Mouse (Mus musculus): ENCODE results near the gene Lman1l. TPM values are rescaled to one million over a fixed set of nuclear protein-coding genes. Genes with fewer than 3 reads are reported as not detected.

Gene Lman1l
- 0.20 TPM for polyA plus RNA-seq (2017; shearing (Covaris generic))

GRCm38 (mm10) chr9:57620674-57621073, at the start of gene Lman1l:
TSS of gene Lman1l (minus strand) at chr9:57620774.

GRCm38 (mm10) chr9:57653283-57653682, 32.7 kb upstream of the Lman1l start, which contains the start of gene Csk:
TSS of gene Csk (minus strand) at chr9:57653631.

GRCm38 (mm10) chr9:57606139-57606851, 14.3 kb downstream of the Lman1l start, which contains the start of gene Cplx3:
TSS of gene Cplx3 (minus strand) at chr9:57606281.

GRCm38 (mm10) chr9:57589224-57590126, 31.1 kb downstream of the Lman1l start, which contains the start of gene Ulk3:
TSS of gene Ulk3 (plus strand) at chr9:57589452.

GRCm38 (mm10) chr9:57560861-57561710, 59.5 kb downstream of the Lman1l start, which contains the start of gene Scamp2:
TSS of gene Scamp2 (plus strand) at chr9:57560943.

Other genes with a start within 250 kb of the Lman1l start
- gene Ppcdc, start 180.7 kb downstream of the Lman1l start, polyA plus RNA-seq (2017; shearing (Covaris generic)) = 185 TPM
- gene Scamp5, start 152.7 kb downstream of the Lman1l start, polyA plus RNA-seq (2017; shearing (Covaris generic)) = 0.73 TPM
- not detected for gene Rpp25, start 116.7 kb downstream of the Lman1l start, polyA plus RNA-seq (2017; shearing (Covaris generic))
- 235 TPM for gene Cox5a, start 99.5 kb downstream of the Lman1l start, polyA plus RNA-seq (2017; shearing (Covaris generic))
- gene Fam219b, start 83.2 kb downstream of the Lman1l start, polyA plus RNA-seq (2017; shearing (Covaris generic)) = 16.4 TPM
- 22.8 TPM for gene Mpi, start 68.0 kb downstream of the Lman1l start, polyA plus RNA-seq (2017; shearing (Covaris generic))
- 121 TPM for gene Scamp2, start 59.8 kb downstream of the Lman1l start, polyA plus RNA-seq (2017; shearing (Covaris generic))
- gene Ulk3, start 31.3 kb downstream of the Lman1l start, polyA plus RNA-seq (2017; shearing (Covaris generic)) = 98.6 TPM
- gene Cplx3, start 14.5 kb downstream of the Lman1l start, polyA plus RNA-seq (2017; shearing (Covaris generic)) = not detected
- gene Csk, start 32.9 kb upstream of the Lman1l start, polyA plus RNA-seq (2017; shearing (Covaris generic)) = 193 TPM
- not detected for gene Cyp1a2, start 62.9 kb upstream of the Lman1l start, polyA plus RNA-seq (2017; shearing (Covaris generic))
- 1.0 TPM for gene Cyp1a1, start 67.2 kb upstream of the Lman1l start, polyA plus RNA-seq (2017; shearing (Covaris generic))
- gene Edc3, start 87.8 kb upstream of the Lman1l start, polyA plus RNA-seq (2017; shearing (Covaris generic)) = 58.7 TPM
- gene Clk3, start 145.1 kb upstream of the Lman1l start, polyA plus RNA-seq (2017; shearing (Covaris generic)) = 183 TPM
- gene Arid3b, start 216.0 kb upstream of the Lman1l start, polyA plus RNA-seq (2017; shearing (Covaris generic)) = 56.3 TPM

Data from inflammation-experienced regulatory T-cells, adult 16 weeks (primary cell).